Mouse (Mus musculus) spleen, adult 2 months (tissue): ENCODE data around the gene Sh3bp5.

Source experiments
- CTCF ChIP-seq: fragments of 200-500 bp; IDR thresholded peaks from 2 replicates; pipeline ENCODE4 v1.5.1; 2011; ENCODE audit warnings: mild to moderate bottlenecking, inconsistent platforms; ENCODE audit not compliant: insufficient read depth, insufficient read length, insufficient replicate concordance; ENCODE audit errors: extremely low read depth
- POLR2A ChIP-seq: fragments of 200-500 bp; IDR thresholded peaks from 2 replicates; pipeline ENCODE4 v1.6.1; 2011; ENCODE audit warnings: low read depth, low read length, inconsistent platforms

DNA sequence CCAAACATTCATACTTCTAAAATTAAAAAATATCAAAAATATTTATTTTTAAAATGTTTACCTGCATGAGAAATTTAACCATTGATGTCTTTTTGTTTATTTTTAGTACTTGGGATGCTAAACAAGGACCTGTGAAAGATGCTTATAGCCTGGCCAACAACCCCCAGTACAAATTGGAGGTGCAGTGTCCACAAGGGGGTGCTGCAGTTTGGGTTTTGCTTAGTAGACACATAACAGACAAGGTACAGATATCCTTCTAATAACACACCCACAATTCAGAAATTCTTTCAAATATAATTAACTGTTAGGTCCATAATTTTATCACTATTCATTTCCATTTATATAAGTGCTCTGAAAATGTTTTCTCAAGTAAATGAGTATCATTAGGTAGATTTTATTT lies 70.5 kb downstream of the Sh3bp5 start:
- TF ChIP-seq POLR2A (no peak), CTCF (peak; percentile 53; the same call in 1 of the 2 replicates)
